Mouse (Mus musculus) brain, embryonic 14.5 days (tissue): ENCODE results near the gene Scfd2.

Source experiments
- CTCF ChIP-seq: fragments of 200-500 bp; IDR thresholded peaks from 2 replicates; pipeline ENCODE4 v1.5.1; 2012; ENCODE audit warnings: inconsistent platforms, mild to moderate bottlenecking, moderate library complexity, borderline replicate concordance; ENCODE audit not compliant: insufficient read depth, insufficient read length; ENCODE audit errors: extremely low read depth
- POLR2A ChIP-seq: fragments of 200-500 bp; IDR thresholded peaks from 2 replicates; pipeline ENCODE4 v1.6.1; 2012; ENCODE audit warnings: mild to moderate bottlenecking, inconsistent platforms, borderline replicate concordance; ENCODE audit not compliant: poor library complexity, insufficient read depth, insufficient read length, severe bottlenecking; ENCODE audit errors: extremely low read depth

DNA sequence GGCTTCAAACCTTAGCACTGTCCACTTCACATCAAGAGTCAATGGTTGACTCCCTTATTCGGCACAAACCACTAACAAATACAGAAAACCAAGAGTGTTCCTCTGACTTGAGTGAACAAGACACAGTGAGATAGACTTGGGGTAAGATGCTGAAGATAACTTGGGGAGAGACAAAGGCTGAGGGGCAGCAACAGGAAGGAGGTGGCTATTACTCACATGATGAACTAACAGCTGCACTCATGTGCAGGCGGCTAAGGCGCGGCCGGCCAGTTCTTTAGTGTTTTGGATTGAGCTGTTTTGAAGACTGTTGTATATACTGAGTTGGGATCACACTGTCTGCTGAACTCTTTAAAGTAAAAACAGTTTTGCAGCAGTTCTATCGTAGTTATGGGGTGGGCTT lies 205.3 kb downstream of the Scfd2 start:
- no peak for TF ChIP-seq POLR2A
- TF ChIP-seq CTCF = no peak
